Mouse (Mus musculus) embryo, embryonic 10 days (tissue): ENCODE results near the gene Cox14.
"Not testable (repeated sequence)": the region's sequence is repeated elsewhere in the genome, so short reads cannot be mapped to it uniquely, and the experiment has no call there.

Experiments used
- DNase-seq: peaks from one replicate; pipeline ENCODE4 v3.0.0-alpha.2; 2015; ENCODE audit warnings: low spot score

Gene Cox14

DNA sequence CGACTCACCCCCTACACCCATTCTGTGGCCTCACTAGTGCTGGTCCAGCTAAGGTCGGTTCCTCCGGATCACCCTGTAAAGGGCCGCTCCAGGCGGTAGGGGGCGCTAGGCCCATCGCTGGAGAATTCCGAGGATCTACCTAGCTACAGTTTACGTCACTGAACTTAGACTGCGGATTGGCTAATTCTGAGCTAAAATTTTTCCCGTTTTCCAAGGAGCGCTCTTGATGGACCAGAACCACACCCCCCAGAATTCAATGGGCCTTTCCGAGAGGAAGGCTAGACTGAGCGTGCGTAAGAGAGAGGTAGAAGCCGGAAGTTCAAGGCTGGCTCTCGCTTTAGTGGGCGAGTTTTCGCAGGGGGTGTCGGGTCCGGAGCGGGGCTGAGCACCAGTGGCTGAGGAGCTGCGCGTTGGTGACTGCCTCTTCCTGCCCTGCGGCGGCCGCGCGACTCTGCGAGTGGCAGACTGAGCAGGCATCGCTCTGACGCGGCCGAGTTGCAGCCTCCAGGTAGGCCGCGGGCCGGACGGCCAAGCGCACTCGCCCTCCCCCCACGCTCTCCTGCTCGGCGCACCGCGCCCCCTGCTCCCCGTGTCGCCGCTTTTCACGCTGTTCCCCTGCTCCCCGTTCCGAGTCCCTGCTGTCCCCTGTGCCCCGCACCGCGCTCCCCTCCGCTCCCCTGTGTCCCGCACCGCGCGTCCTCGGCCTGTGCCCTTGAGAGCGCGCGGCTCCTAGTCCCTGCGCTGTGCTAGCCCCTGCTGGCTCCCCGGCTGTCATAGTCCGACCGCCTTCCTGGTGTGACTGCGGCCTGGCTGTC lies at the start of gene Cox14:
Gene Cox14, plus strand, starts transcription at position 278 of the 815 bp plus-strand sequence.
- peak; percentile 97 for DNase-seq

DNA sequence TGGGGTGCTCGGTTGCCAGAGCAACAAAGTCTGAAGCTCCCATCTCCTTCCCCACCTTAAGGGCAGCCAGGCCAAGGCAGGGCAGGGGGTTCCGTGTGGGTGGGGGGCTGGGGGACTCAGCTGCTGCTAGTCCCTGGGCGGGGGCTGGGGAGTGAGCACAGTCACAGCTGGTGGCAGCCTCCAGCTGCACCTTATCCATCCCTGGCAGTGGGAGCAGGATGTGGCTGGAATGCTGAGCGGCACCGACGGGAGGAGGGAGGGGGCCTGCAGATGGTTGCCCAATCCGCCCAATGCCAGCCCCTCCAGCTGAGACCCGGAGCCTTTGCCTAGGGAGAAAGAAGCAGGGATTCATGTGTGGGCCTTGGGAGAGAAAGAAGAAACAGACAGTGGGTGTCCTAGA lies 48.3 kb upstream of the Cox14 start:
- DNase-seq = no peak

DNA sequence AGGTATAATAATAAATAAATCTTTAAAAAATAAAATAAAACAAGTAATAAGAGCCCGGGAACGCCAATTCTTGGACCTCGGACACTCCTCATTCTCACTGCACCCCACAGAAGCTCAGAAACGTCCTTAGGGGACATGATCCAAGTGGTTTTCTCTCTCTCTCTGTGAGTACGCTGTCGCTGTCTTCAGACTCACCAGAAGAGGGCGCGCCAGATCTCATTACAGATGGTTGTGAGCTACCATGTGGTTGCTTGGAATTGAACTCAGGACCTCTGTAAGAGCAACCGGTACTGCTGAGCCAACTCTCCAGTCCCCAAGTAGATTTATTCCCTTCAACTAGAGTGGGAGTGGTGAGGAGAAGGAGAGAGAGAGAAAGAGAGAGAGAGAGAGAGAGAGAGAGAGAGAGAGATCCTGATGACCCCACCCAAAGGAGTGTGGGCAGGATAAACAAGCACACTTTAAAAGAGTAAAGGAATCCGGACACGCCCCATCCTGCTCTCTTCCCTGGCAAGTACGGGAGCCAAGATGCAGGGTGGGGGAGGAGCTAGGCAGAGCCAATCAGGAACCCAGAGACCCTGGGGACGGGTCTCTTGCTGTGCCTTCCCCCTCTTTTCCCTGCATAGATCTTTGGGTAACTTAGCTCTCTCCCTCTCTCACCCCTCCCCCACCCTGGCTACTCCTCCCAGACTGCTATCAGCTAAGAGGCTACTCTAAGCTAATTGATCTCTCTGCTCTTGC lies 47.2 kb upstream of the Cox14 start:
- DNase-seq = peak; percentile 71

DNA sequence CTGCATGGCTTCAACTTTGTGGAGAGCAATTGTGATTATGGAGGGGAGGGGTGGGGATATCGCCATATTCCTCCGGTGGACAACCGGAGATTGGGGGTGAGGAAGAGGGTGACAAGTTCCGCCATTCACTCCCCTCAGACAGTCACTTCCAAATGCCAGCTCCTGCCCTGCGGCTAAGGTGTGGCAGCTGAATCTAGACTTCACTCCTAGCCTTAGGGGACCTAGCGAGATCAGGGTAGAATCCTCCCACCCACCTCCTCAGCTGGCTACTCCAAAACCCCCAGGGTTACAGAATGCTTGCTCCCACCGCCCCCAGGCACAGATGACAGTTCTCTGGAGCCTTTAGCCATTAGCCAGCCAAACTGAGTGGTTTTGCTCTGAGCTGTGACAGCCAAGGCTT lies 46.4 kb upstream of the Cox14 start:
- DNase-seq = no peak

DNA sequence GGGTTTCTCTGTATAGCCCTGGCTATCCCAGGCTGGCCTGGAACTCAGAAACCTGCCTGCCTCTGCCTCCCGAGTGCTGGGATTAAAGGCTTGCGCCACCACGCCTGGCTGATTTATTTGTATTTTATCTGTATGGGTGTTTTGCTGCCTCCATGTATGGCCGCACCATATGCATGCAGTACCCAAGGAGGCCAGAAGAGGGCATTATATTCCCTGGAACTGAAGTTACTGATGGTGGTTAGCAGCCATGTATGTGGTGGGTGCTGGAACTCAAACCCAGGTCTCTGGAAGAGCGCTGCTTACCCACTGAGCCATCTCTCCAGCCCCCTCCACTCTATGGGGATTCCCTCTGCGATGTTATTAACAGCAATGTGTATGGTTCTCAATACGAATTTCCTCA lies 42.5 kb upstream of the Cox14 start:
- DNase-seq = no peak

DNA sequence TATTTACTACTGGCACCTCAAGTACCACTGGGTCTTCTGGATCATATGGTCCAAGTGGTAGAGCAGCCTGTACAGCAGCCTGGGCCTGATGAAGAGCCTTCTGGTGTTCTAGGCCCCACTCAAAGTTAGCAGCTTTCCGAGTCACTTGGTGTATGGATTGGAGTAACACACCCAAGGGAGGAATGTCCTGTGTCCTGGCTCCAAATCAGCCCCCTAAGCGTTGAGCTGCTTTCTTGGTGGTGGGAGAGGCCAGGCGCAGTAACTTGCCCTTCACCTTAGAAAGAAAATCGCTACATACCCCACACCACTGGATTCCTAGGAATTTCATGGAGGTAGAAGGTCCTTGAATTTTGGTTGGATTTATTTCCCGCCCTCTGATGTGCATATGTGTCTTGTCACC lies 41.3 kb upstream of the Cox14 start:
- no peak for DNase-seq

DNA sequence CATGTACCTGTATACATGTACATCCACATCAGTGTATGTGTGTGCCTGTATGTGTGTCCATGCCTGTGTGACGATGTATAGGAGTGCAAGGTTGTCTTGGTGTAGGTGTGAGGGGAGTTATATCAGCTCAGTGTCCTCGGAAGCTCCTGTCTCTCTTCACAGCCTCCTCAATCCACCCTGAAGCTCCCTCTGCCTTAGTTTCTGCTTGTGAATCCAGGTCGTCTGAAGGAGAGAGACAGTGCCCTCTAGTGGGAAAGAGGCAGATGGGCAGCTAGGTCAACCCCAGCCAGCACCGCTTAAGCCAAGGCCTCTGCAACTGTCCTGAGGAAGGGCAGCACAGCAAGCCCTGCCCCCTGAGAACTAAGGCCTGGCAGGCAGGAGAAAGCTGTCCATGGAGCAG lies 36.7 kb upstream of the Cox14 start:
- DNase-seq = peak; percentile 89

DNA sequence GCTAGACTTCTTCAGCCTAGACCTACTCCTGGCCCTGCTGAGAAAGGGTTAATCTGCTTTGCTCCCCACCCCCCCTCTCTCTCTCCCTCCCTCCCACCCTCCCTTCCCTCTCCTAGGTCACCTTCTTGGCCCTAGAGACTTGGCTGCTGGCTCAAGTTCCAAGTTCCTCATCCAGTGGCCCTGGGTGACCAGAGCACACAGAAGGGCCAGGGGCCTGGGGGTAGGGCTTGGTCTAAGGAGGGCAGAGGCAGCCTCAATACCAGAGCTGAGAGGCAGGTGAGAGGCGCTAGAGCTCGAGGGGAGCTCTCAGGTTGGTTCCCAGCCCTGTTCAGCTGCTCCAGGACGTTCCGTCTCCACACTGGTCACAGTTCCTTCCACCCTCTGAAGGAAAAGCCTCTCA lies 34.5 kb upstream of the Cox14 start:
- no peak for DNase-seq

DNA sequence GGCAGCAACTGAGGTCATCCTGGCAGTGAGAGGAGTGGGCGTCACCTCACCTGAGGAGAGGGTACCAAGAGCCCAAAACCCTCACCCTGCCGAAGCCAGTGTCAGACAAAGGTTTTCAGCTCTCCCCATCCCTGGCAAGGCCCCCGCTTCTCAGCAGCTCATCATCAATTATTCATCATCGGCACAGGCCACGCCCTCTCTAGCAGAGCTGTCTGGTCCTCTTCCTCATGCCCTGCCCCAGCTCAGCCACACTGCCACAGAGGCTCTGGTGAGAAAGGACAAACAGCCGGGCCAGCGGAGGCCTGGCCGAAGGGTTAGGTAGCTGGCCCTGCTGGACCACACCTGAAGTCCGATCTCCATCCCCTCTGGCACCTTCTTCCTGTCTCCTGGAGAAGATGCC lies 33.4 kb upstream of the Cox14 start:
- DNase-seq = no peak

DNA sequence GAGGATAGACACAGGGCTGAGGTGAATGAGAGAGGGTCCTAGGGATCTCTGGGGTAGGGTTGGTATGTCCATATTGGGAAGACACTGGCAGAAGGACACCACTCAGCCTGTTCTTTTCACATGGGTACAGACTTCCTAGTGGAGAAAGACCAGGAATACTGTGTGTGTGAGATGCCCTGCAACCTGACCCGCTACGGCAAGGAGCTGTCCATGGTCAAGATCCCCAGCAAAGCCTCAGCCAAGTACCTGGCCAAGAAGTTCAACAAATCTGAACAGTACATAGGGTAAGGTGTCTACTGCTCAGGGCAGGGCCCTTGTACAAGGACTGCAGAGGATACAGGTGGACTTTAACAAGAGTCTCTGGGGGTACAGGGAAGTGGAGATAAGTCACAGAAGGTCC lies 28.1 kb upstream of the Cox14 start:
- peak; percentile 52 for DNase-seq

DNA sequence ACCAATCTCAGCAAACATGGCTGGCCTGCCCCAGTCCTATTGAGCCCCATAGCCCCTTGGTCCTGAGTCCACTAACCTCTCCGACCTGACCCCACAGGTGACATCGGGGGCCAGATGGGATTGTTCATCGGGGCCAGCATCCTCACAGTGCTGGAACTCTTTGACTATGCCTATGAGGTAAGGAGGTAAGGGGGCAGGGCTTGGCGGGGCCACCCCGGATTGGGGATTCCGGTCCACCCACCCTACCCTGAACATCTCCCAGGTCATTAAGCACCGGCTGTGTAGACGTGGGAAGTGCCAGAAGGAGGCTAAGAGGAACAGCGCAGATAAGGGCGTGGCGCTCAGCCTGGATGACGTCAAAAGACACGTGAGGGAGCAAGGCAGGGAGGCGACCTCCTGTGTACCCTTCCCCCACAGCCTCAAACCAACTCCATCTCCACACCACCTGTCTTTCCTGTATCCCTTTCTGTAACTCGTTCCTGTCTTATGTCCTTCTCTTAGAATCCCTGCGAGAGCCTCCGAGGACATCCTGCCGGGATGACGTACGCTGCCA lies 26.8 kb upstream of the Cox14 start:
- DNase-seq = no peak

DNA sequence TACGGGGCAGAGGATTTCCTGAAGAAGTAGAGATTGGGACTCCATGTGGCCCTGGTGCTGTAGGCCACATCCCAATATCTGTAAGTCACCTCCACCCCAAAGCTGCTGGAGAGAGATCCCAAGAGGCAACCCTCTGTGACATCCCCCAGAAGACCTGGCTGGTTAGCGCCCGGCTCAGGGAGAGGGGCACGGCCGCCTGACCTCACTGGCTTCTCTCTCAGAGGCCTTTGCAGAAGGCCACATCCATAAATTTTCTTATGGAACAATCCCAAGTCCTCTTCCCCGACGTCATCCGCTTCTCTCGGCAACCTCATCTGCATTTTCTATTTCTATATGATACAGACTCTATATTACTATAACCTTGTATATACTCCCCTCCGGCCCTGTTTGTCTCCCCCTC lies 25.7 kb upstream of the Cox14 start:
- DNase-seq = no peak

DNA sequence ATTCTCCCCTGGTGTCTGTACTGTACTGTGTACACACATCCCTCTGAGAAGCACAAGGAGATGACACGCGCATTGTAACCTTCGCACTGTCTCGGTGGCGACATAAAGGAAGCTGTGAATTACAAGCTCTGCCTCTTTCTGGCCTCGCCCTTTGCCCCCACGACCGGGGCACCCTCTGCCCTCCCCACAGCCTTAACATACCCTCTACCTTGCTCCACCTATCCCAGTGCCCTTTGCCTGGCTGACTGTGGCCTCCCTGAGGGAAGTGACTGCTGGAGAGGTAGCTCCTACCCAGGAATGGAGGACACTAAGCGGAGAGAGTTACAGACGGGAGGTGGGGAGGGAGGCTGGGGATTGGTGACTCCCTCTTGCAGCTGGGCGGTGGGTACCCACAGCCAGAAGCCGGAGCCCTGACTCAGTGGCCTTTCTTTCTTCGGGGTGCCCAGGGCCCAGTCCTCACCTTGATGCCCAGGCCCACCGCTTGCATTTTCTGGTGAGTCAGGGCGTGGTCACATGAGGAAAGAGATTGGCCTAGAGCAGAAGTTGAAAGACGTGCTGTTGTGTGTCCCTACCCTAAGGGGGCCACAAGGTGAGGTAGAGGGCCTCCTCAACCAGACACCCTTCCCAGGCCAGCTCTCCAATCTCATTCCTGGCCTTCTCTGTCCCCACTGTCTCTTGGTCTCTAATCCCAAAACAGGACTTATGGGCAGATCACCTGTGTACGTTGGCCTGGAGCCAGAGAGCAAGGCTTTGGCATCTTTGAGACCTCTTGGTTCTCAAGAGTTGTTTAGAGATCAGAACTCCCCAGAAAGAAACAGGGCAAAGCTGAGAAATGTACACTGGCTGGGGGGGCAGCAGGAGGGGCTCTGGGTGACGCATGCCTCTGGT lies 25.0 kb upstream of the Cox14 start:
- no peak for DNase-seq

DNA sequence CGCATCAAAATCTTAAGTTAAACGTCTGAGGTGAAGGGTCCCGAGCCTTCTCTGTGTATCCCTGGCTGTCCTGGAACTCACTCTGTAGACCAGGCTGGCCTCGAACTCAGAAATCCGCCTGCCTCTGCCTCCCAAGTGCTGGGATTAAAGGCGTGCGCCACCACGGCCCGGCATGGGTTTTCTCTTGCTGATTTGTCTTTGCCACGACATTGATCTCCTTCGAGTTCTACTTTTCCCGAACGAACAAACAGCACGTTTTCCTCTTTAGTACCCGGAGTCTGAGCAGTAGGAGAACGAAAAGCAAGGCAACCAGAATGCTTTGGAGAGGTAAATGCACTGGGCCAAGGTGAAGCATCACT lies 23.8 kb upstream of the Cox14 start:
- DNase-seq = not testable (repeated sequence)

DNA sequence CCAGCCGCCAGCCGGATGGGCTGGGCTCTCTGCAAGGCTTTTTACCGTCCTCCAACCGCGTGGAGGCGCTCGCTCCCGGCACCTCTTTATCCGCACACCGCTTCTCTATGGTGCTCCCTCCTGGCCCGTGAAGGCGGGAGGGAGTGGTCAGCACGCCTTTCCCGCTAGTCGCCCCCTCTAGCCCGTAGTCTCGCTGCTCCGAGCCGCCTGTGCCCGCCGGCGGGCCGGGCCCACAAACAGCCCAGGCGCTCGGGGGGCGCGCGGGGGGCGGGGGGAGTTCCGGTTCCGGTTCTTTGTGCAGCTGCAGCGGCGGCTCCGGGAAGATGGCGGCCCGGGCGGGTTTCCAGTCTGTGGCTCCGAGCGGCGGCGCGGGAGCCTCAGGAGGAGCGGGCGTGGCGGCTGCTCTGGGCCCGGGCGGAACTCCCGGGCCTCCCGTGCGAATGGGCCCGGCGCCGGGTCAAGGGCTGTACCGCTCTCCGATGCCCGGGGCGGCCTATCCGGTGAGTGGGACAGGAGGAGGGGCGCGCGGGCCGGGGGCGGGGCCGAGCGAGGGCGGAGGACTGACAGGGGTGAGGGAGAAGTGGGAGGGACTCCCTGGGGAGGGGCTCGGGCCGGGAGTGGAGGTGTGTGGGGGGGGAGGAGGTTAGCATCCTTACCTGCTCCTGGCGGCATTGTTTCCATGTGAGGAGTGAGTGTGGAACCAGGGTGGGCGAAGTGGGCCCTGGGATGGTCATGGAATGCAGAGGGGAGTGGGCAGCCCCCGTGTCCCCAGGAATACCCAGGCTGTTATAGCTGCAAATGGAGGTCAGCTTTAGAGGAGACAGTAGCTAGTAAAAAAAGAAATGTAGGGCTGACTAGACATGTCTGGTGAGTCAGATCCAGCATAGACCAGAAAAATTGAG lies 23.2 kb upstream of the Cox14 start, which contains the start of gene Smarcd1:
Gene Smarcd1, plus strand, starts transcription at position 131 of the 902 bp plus-strand sequence.
- peak; percentile 97 for DNase-seq

DNA sequence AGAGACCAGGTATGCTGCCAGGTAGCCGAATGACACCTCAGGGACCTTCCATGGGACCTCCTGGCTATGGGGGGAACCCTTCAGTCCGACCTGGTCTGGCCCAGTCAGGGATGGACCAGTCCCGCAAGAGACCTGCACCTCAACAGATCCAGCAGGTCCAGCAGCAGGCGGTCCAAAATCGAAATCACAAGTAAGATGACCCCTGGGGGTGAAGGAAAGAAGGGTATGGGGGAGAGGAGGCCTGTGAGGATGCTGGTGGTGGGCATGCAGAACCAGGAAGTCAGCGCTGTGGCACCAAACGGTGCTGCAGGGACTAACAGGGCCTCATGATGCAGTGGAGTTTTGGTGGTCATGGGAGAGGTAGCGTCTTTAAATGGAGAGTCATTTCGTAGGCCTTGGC lies 22.3 kb upstream of the Cox14 start:
- DNase-seq = no peak

DNA sequence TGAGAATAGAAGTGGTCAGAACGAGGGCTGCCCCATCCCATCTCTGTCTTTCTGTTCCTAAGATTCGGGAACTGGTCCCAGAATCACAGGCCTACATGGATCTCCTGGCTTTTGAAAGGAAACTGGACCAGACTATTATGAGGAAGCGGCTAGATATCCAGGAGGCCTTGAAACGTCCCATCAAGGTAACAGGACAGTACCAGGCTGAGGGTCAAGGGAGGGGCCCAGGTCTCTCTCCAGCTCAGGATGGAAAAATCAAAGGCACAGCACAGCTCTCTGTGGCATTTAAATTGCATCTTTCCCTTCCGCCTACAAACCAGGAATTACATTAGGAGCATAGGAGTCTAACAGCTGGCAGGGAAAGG lies 21.8 kb upstream of the Cox14 start:
- DNase-seq = no peak

DNA sequence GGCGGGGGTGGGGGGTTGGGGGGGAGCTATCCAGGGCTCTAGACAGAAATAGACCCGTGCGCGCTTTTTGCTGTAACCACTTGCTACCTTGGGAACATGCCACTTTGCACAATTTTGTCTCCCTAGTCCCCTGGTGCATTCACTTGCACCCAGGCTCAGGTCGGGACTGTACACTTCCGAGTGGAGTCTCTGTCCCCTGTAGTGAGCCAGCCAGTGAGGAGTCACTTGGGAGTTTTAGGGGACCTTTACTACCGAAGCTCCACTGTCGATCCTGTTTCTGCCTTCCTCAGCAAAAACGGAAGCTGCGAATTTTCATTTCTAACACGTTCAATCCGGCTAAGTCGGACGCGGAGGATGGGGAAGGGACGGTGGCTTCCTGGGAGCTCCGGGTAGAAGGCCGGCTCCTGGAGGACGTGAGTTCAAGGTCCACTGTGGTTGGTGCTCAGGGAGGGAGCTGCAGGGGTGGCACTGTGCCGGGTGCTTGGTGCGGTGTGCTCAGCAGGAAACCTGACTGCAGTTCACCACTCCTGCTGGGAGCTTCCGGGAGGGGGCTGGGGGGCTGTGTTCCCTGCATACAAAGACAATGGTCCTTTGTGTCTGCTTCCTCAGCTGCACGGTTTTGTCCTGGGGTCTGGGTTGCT lies 21.3 kb upstream of the Cox14 start:
- DNase-seq = no peak

DNA sequence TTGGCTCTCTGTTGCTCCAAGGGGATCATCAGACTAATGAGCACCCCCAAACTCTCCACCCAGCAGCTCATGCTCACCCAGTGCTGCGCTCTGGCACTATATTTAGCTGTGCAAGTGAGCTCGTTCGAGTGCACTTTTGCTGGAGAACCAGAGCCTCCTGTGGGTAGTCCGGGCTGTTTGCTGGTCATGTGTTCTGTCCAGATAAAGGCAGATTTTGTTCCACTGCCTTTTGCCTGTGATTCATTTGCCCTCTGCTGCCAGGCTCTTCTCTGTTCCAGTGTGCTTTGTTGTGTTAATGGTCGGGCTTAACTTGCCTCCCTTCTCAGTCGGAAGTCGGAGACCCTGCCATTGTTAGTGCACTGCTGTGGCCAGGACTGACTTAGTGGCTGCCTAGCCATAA lies 20.5 kb upstream of the Cox14 start:
- DNase-seq = peak; percentile 43

DNA sequence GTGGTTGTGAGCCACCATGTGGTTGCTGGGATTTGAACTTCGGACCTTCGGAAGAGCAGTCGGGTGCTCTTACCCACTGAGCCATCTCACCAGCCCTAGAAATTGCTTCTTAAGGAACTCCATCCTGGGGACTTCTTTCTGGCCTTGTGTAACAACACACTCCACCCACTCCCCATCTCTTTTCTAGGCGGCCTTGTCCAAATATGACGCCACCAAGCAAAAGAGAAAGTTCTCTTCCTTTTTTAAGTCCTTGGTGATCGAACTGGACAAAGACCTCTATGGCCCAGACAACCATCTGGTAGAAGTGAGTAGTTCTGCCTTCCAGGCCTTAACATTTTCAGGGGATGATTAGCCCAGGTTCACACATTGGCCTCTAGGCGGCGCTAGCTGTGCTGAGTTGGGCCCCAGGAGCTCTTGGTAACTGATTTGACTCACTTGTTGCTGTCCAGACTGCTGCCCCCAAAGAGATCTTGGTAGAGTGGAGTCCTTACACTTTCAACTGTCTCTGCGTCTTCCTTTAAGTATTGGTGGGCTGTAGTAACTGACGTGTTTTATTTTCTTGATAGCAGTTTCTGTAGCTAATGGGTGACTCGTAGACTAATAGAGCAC lies 19.9 kb upstream of the Cox14 start, which contains the start of gene Gm17349:
Gene Gm17349, minus strand, starts transcription at position 51 of the 609 bp plus-strand sequence.
- DNase-seq = peak; percentile 74
